Mouse (Mus musculus): Measurements from ENCODE around the gene Gm45261.

Gene Gm45261

GRCm38 (mm10) chr1:80461348-80461747, at the start of gene Gm45261:
Gene Gm45261 (minus strand): TSS chr1:80461448.
- in situ Hi-C loops (cut with MboI; ENCODE audit: low sequenced_read_pairs), result no loop called here

DNA sequence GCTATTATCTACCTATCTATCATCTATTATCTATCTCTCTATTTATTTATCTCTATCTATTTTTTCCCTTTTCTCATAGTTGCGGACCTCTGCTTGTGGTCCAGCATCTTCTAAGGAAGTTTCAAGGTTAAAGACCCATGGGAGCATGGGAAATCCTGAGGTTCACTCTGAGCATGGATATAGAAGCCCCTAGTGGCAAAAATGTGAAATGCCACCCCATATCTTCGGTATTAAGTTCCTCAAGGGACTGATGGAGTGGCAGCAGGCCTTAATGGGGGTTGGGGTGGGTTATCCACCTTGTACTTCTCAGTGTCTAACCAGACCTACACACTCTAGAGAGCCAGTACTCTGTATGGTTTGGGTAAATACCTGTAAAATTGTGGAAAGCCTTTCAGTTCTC, 43.5 kb upstream of the Gm45261 start:
- in situ Hi-C loops (cut with MboI; ENCODE audit: low sequenced_read_pairs), result loop anchor here (25.0 kb wide), 1 partner anchor 717 kb away; the partner anchor contains the start of genes Mrpl44 and Wdfy1

DNA sequence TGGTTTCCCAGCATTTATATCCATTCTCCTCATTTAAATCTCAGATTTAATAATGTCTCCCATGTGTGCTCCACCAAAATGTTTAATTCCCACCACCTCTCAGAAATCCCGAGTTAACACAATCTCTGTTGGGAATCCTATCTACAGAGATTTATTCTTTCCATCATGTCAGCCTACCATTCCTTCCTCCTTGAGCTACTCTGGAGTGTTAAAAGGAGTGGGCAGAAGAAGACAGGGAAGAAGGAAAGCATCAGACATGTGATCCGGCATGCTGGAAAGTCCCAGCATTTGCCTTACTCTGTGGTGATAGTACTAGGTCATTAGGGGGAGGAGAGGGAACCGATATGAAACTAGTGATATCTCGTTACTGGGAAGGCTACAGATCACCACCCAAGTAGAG, 42.8 kb upstream of the Gm45261 start:
- in situ Hi-C loops (cut with MboI; ENCODE audit: low sequenced_read_pairs), result loop anchor here (25.0 kb wide), 1 partner anchor 717 kb away; the partner anchor contains the start of genes Mrpl44 and Wdfy1

DNA sequence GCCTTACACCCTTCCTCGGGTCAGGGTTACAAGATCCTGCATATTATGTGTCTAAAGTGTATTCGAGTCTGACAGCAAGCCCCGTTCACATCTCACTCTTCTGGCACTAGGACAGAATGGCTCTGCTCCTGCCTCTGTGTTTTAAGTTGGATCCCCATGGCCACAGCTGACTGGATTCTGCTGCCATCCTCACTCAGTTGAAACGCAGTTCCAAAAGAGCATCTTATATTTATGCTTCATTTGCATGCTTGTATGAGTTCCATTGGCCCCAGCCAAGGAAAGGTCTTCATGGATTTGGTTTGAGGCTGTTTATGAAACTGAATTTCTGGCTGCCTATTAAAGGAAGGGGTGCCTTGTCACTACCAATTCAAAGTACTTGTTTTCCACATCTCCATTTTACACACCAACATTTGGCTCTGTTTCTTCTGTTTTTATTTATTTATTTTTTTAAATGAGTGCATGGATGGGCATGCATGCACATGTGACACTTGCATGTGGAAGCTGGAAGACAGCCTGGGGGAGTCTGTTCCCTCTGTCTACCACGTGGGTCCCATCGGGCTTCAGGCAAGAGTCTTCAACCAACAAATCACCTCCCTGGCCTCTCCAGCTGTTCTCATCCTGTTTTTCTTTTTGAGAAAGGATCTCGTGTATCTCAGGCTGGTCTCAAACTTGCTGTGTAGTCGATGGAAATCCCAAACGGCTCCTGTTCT, 41.4 kb upstream of the Gm45261 start:
- in situ Hi-C loops (cut with MboI; ENCODE audit: low sequenced_read_pairs), result loop anchor here (25.0 kb wide), 1 partner anchor 715 kb away; the partner anchor contains the start of genes Mrpl44 and Wdfy1

GRCm38 (mm10) chr1:80499264-80499663, 38.0 kb upstream of the Gm45261 start:
- in situ Hi-C loops (cut with MboI; ENCODE audit: low sequenced_read_pairs), result loop anchor here (10.0 kb wide), 1 partner anchor 84 kb away; no protein-coding TSS in a partner anchor

GRCm38 (mm10) chr1:80496360-80496759, 35.1 kb upstream of the Gm45261 start:
- in situ Hi-C loops (cut with MboI; ENCODE audit: low sequenced_read_pairs), result loop anchor here (10.0 kb wide), 1 partner anchor 82 kb away; no protein-coding TSS in a partner anchor

DNA sequence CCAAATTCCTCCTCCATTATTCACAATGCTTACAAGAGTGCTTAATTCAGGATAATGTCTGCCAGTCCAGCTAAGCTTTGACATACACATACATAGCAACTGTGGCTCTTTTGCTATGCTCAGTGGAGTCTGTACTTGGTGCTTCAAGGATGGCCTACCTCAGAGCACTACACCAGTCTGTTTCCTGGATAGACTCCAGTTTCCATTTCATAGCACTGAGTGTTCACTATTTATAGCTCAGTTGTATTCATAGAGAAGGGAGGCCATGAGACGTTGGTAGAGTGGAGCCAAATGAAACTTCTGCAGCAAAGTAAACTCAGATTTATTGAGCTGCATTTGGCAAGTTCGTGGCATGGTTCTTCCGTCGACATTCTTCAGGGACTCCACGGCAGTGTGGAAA, 22.2 kb upstream of the Gm45261 start:
- in situ Hi-C loops (cut with MboI; ENCODE audit: low sequenced_read_pairs), result no loop called here

GRCm38 (mm10) chr1:80474942-80475341, 13.7 kb upstream of the Gm45261 start:
- in situ Hi-C loops (cut with MboI; ENCODE audit: low sequenced_read_pairs), result no loop called here

DNA sequence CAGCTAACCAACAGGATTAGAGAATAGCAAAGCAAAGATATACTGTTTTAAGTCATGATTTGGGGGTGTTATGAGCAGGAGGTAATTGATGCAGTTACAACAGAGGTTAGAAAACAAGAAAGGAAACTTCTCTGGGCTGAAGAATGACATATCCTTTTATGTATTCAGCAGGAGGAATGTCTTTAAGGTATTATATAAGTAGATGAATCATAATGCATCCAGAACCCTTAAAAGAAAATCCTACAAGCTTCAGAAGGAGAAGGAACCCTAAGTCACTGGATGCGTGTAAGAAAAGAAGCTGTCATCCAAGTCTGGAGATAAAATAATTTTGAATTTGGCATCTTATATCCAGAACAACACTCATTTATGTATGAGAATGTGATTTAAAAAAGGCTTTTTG, 11.1 kb upstream of the Gm45261 start:
- in situ Hi-C loops (cut with MboI; ENCODE audit: low sequenced_read_pairs), result no loop called here

DNA sequence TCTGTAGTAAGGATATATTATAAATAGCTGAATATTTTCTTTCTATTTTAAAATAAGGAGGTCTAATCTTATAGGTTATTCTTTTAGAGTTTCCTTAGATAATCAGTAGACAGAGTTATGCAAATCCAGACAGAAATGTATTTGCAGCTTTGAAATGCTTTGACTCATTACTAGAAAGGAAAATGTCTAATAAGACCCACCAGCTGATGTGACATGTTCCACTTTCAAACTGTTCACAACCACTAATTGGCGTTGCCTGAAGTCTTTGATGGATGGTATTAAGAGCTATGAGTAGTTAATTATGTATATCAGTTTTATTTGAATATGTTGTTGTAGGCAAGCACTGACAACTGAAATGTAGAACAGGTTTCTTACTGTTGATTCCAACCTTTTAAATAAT, 1.3 kb downstream of the Gm45261 start:
- in situ Hi-C loops (cut with MboI; ENCODE audit: low sequenced_read_pairs), result no loop called here

GRCm38 (mm10) chr1:80459477-80459876, 1.8 kb downstream of the Gm45261 start:
- in situ Hi-C loops (cut with MboI; ENCODE audit: low sequenced_read_pairs), result no loop called here

DNA sequence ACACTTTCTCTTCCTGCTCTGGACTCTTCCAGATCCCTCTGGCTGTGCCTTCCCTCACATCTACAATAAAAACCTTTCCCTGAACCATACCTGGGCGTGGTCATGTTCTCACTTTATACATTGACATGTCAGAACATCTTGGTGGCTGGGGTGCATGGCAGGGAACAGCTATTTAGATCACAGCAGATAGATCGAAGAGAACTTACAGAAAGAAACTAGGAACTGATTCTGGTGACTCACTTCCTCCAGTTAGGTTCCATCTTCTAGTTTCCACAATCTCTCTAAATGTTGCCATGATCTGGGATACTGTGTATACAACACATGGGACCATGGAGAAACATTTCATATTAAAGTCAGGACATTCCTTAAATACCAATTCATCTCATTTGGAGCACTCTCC, 7.3 kb downstream of the Gm45261 start:
- in situ Hi-C loops (cut with MboI; ENCODE audit: low sequenced_read_pairs), result no loop called here

GRCm38 (mm10) chr1:80451914-80452549, 9.2 kb downstream of the Gm45261 start:
- in situ Hi-C loops (cut with MboI; ENCODE audit: low sequenced_read_pairs), result no loop called here

DNA sequence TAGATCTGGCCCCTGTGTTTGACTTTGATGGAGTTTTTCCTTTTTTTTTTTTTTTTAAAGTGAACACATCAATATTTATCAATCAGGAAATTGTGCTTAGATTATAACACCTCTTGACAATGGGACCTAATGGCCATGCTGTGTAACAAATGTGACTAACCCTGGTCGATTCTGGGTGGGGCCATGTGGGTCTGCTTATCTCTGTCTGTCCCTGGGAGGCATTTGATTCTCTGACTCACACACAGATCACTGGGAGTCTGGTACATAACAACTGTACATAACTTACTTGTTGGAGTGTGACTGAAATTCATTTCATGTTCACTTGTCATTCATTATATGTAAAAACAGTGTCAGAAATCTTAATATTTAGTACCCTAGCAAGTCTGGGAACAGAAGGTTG, 13.7 kb downstream of the Gm45261 start:
- in situ Hi-C loops (cut with MboI; ENCODE audit: low sequenced_read_pairs), result no loop called here

DNA sequence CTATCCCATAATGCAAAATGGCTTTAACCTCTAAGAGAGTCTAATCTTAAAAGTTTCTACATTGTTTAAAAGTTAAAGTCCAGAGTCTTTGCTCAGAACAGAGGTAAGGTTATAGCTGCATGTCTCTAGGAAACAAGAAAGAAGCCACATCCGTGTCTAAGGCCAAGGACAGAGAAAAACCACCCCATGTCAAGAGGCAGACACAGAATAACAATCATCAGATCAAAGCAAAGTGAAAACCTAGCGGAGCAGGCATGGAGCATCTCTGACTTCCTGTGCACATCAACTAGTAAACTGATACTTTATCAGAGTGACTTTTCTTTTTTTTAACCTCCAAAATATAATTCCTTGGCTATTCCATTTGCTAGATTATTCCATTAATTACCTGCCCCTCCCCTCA, 20.3 kb downstream of the Gm45261 start:
- in situ Hi-C loops (cut with MboI; ENCODE audit: low sequenced_read_pairs), result no loop called here

- in situ Hi-C loops (cut with MboI; ENCODE audit: low sequenced_read_pairs), result no loop called here
These were observed 22.7 kb downstream of the Gm45261 start for GRCm38 (mm10) chr1:80438506-80438905.

DNA sequence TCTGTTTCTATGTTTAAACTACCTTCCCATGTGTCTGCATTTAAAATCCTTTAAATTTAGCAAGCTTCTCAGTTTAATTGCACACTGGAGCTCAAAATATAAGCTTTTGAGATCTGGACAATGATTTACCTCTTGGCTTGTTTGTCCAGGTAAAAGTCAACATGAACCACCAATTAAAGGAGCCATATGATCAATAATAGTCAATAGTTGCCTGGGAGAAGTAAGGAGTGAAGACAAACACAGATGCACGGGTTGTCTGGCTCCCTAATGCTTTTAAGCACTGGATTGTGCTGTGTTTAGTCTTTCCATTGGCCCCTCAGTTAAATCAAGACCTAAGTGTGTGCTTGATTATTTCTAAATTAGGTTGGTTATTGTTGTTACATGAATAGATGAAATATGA, 33.3 kb downstream of the Gm45261 start:
- in situ Hi-C loops (cut with MboI; ENCODE audit: low sequenced_read_pairs), result no loop called here

DNA sequence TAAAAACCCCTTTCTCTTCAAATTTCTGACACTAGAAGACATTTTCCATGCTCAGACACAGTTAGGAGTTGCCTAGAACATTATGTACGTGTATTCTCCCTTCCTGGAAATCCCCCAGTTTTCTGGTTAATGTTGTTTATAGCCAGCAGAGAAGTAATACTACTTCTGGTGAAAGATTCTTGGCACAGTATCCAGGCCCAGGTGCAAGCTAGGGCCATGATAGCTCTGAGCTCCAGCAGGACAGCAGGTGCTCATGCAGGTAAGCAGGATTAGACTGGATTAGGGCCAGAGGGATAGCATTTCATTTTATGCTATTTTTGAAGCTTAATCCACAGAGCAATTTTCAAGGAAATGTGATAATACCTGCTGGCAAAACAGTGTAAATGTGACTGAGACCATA, 33.8 kb downstream of the Gm45261 start:
- in situ Hi-C loops (cut with MboI; ENCODE audit: low sequenced_read_pairs), result no loop called here

GRCm38 (mm10) chr1:80424666-80425065, 36.6 kb downstream of the Gm45261 start:
- in situ Hi-C loops (cut with MboI; ENCODE audit: low sequenced_read_pairs), result no loop called here

GRCm38 (mm10) chr1:80418321-80419045, 42.8 kb downstream of the Gm45261 start:
- in situ Hi-C loops (cut with MboI; ENCODE audit: low sequenced_read_pairs), result loop anchor here (10.0 kb wide), 1 partner anchor 76 kb away; no protein-coding TSS in a partner anchor

DNA sequence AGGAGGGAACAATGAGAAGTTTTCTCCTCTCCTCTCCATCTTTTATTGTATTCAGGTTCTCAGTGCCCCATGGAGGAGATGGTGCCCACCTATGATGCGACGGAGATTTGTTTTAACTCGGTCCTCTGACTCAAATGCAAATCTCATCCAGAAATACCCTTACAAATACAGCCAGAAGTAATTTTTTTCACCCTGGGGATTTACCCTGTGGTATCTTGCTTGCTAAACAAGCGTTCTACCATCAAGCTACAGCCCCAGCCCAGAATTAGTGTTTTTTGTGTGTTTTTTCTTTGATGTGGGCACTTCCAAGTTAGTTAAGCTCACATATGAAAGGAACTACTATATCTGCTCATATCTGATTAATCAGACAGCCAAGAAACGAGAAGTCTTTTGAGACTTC, 44.9 kb downstream of the Gm45261 start:
- in situ Hi-C loops (cut with MboI; ENCODE audit: low sequenced_read_pairs), result loop anchor here (10.0 kb wide), 1 partner anchor 78 kb away; no protein-coding TSS in a partner anchor

Measured in CH12F3 (cell line).